Mouse (Mus musculus): Measurements from ENCODE around the gene Mlkl.
"Not testable (repeated sequence)": the region's sequence is repeated elsewhere in the genome, so short reads cannot be mapped to it uniquely, and the experiment has no call there.

Mlkl gene

DNA sequence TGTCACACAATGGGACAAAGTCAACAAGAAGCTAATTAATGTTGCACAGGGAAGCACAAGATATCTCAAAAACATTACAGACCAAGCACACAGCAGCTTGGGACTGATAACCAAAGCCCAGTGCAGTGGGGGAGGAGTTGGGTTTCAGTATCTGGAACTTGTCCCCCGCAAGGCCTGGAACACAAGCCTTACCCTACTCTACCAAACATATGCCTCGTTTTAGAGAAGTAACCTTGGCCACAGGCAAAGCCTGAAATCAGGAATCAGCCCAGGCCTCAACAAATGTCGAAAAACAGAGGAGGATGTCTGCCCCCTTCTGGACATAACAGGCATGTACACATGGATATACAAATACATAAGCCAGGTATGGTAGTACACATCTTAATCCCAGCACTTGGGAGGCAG lies 25.2 kb downstream of the Mlkl start:
- DNase-seq (ENCODE audit: low spot score) = no peak

DNA sequence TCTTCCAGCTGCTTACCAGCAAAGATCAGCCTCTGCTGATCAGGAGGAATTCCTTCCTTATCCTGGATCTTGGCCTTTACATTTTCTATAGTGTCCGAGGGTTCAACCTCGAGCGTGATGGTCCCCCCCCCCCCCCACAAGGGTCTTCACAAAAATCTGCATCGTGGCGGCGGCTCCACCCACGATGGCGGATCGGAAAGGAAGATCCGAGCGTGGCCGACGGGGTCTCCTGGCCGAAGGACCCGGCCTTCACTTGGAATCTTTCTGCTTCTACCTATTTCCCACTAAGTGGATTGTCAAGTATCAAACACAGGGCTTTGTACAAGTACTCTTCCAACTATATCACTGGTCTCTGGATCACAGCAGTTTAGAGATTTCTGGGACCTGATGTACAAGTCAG lies 28.0 kb downstream of the Mlkl start:
- DNase-seq (ENCODE audit: low spot score) = not testable (repeated sequence)

DNA sequence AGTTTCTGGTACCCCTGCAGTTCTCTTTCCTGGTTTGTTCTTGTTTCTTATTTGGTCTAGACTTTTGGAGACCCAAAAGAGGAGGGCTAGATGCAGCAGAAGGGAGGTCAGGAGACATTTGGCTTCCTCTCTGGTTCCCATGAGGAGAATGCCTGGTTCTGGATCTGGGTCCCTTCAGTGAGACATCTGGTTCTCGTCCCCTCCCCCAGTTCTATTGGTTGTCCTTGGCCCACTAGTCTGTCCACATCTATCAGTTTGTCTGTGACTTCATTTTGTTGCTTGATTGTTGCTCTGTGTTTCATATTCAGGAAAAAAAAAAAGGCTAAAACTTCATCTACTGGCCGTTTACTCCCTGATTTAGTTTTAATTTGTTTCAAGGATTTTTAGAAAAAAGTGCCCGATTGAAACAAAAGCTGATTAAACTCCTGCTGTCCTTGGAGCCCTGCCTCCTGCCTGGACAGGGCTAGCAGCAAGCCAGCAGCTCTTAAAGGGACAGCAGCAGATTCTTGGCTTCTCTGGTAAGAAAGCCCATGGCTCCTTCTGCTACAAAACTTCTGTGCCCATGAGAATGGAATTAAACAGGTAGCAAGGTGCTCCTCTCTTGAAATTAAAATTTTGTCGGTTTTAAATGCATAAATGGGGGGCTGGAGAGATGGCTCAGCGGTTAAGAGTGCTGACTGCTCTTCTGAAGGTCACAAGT lies 32.8 kb downstream of the Mlkl start:
- DNase-seq (ENCODE audit: low spot score) = peak; percentile 74

DNA sequence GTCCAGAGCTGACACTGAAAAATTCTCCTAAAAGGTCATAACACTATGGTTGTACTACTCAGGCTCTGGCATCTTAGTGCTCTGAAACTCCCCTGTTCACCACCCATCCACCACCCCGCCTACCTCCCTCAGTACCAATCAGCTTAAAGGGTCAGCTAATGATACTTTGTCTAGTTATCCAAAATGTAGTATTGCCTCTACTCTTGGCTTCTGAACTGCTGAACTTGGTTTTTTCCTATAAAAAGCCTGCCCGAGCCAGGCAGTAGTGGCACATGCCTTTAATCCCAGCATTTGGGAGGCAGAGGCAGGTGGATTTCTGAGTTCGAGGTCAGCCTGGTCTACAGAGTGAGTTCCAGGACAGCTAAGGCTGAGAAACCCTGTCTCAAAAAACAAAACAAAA lies 33.6 kb downstream of the Mlkl start:
- no peak for DNase-seq (ENCODE audit: low spot score)

DNA sequence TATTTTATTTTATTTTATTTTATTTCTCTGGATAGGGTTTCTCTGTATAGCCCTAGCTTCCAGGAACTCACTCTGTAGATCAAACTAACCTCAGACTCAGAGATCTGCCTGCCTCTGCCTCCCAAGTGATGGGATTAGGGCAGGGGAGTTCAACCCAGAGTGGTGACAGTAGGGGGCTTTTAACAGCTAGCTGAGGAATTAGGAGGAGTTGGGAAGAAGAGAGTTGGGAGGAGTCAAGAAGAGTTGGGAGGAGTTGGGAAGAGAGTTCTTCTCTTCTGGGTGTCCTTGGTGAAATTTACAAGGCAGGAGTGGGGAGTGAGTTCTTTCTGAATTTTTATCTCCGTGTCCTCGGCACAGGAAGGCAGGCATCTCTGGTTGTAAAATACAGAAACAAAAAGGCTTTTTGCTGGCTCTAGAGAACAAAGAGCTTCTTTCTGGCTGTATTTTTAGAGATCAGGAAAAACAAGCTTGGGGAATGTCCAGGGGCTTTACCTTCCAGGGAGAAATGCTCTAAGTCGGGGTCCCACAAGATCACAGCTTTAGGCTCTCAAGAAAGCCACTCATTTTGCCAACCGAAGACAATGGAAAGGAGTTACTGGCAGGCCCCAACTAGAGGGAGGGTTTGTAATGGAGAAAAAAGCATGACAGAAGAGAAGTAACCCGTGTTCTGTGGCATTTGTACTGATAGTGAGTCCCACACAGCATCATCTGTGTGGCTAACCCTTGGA lies 34.7 kb downstream of the Mlkl start:
- not testable (repeated sequence) for DNase-seq (ENCODE audit: low spot score)

DNA sequence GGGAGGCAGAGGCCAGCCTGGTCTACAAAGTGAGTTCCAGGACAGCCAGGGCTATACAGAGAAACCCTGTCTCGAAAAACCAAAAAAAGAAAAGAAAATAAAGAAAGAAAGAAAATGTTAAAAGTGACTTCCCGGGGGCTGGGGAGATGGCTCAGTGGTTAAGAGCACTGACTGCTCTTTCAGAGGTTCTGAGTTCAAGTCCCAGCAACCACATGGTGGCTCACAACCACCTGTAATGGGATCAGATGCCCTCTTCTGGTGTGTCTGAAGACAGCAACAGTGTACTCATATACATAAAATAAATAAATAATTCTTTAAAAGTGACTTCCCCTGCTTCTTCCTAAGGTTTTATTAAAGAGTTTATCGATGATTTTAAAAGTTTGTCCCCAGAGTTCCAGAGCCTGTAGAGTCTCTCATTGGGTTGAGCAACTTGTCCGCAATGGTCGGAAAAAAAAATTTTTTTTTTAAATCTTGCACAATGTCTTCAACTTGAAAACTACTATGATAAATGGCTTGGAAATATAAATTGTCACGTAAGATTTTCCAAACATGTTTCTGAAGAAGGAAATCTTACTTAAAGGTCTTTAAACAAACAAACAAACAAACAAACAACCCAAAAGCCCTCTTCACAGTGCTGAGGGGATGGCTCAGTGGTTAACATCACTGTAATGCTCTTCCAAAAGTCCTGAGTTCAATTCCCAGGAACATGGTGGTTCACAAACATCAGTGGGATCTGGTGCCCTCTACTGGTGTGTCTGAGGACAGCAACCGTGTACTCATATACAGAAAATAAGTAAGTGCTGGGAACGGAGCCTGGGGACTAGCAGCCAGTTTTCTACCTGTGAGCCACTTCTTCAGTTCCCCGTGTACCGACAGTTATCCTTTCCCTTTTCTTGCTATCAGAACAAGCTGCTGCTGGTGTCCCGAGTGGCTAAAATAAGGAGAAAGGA lies 37.1 kb downstream of the Mlkl start:
- no peak for DNase-seq (ENCODE audit: low spot score)

DNA sequence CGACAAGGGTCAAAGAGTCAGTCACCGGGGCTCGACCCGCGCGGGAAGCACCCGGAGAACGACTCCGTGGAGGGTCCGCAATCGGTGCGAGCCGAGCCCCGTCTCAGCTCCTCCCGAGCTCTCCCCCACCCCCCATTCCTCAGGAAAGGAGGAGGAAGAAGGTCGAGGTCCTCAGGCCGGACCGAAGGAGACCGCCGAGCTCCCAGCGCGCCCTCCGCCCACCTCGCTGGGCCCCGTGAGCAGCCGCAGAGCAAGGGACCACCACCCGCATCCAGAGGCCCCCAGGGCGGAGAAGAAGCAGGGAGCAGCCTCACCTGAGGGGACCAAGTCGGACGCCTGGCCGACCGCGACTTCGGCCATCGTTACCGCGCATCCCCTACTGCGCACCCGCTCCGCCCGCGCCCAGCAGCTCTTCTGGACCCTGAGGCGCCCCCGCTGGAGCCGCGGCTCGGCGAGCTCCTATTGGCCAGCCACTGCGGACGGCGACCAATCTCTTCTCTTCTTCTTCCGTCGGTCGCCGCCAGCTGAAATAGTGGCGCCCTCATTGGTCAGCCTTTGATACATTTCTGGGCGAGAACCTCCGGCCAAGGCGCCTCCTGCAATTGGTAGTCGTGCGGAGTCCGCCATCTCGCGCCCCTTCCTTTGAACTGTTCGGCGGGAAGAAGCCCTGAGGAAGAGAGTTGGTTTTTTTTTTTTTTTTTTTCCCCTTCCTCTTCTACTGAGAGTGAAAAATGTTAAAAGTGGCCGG lies 38.0 kb downstream of the Mlkl start, which contains the start of gene Rfwd3:
Rfwd3 (minus strand) TSS at position 402 of the 748 bp plus-strand sequence.
- peak; percentile 97 for DNase-seq (ENCODE audit: low spot score)

DNA sequence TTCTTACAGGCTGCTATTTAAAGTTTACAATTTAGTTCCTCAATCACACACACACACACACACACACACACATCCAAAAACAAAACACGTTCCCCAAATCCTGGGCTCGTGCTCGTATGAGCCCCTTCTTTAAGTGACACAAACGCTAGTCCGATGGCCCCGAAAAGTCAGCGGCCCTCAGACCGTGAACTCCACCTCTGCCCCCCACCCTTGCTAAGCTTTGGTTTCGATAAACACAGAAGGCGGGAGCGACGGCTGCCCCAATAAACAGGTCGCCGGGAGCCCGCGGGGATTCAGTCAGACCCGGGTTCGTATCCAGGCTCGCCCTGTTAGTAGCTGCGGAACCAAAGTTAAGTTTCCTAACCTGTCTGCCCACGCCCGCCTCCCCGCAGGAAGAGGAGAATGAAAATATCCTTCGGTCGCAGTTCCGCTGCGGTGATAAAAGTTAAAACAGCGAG lies 38.6 kb downstream of the Mlkl start:
- DNase-seq (ENCODE audit: low spot score) = peak; percentile 18

DNA sequence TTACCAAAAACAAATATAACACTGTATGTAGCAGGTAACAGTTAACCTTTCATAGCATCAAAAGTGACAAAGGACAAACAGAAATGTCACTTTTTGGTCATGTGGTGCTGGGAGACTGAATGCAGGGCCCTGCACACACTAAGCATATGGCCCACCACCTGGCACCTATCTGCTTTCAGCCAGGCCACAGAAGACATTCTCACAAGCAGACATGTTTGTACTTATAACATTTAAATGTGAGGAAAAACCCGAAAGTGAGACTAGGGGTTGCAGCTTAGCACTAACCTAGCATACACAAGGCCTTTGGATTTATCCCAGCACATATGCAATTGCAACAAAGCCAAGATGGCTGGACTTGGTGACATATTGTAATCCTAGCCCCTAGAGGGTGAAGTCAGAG lies 40.0 kb downstream of the Mlkl start:
- DNase-seq (ENCODE audit: low spot score) = no peak

DNA sequence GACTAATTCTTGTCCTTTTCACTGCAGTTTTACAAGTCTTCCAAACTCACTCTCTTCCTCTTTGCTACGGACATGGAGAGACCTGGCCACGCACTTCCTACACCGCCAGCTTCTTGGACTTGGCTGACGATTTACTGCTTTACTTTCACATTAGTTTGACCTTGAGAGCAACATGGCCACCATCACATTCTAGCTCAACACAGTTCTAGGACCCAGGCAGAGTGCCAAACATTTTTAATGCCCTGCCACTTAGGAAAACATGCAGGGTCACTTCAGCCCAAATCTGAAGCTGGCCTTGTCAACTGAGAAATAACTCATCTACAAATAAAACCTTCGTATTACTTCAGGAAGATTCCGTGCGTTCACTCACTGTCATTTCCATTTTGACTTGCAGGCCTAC lies 46.2 kb downstream of the Mlkl start:
- peak; percentile 67 for DNase-seq (ENCODE audit: low spot score)

DNA sequence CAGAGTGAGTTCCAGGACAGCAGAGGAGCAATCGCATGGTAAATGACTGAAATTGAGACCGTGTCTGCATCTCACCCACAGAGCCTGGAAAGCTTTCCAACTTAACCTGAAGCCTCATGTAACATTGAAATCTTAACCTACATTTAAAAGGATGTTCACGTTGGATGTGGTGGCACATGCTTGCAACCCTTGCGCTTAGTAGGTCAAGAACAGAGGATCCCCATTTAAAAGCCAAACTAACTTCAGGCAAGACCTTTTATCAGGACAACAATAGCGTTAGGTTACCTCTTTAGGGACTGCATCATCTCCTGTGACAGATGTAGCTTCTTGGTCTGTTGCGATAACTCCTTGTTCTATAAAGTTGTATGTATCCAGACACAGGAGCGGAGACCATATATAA lies 47.4 kb downstream of the Mlkl start:
- no peak for DNase-seq (ENCODE audit: low spot score)

DNA sequence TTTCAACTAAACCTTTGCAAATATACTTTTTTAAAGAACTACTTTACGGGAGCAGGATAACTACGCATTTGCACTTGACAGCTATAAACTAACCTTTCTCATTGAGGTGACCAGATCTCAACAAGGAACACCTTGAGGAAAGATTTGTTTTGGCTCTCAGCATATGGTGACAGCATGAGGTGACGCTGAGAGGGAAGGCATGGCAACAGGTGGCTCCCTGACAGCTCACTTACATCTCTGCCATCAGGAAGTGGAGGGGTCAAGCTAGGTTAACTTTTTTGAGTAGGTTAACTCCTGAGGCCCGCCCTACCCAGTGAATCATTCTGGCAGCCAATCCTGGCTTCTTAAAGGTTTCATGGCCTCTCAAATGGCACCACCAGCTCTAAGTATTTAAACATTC lies 52.4 kb downstream of the Mlkl start:
- DNase-seq (ENCODE audit: low spot score) = no peak

DNA sequence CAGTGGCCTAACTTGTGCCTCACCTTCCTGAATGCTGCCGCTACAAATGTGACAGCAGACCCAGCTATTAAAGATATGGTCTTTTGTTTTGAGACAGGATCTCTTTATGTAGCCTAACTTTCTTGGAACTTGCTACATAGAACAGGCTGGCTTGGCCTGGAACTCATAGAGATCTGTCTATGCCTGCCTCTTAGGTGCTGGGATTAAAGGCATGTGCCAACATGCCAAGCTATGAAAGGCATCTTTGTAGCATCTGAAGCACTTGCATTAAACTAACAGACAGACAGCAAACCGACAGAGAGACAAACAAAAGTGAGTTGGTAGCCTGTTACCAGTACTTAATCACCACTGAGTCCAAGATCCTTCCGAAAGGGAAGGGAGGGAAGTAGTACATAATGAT lies 55.9 kb downstream of the Mlkl start:
- no peak for DNase-seq (ENCODE audit: low spot score)

DNA sequence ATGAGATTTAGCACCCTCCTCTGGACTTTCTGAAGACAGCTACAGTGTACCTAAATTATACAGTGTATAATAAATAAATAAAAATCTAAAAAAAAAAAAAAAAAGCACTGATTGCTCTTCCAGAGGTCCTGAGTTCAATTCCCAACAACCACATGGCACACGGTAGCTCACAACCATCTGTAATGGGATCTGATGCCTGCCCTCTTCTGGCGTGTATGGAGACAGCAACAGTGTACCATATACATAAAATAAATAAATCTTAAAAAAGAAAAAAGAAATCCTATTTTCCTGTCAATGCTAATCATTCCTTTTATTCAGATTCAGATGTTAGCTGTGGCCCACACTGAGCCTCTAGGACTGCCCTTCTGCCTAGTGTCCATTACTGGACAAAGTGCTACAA lies 69.7 kb downstream of the Mlkl start:
- DNase-seq (ENCODE audit: low spot score) = no peak

DNA sequence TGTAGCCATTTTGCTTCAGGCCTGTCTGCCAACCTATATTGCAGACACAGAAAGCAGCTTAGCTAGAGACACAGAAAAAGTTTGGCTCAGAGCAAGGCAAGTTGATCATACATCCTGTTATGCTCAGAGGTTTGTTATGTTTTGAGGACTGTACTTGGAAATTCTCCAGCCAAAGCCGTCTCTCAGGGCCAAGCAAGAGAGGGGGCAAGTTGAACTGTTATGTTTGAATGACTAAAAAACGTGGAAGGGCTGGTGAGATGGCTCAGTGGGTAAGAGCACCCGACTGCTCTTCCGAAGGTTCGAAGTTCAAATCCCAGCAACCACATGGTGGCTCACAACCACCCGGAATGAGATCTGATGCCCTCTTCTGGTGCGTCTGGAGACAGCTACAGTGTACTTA lies 71.8 kb downstream of the Mlkl start:
- DNase-seq (ENCODE audit: low spot score) = not testable (repeated sequence)

DNA sequence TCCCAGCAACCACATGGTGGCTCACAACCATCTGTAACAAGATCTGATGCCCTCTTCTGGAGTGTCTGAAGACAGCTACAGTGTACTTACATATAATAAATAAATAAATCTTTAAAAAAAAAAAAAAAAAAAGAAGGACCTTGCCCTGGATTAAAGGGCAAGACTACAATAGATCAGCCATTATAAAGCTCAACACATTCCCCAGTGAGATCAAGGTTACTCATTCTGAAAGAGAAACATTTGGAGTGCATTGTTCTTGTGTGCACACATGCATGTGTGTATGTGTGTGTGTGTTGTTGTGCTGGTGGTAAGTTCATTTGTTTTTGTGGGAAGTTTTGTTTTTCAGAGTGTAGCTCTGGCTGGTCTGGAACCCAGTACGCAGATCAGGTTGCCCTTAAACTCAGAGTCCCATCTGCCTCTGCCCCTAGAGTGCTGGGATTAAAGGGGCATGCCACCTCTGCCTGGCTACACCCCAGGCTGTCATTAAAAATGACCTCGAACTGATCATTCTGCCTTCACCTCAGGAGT lies 73.2 kb downstream of the Mlkl start:
- no peak for DNase-seq (ENCODE audit: low spot score)

DNA sequence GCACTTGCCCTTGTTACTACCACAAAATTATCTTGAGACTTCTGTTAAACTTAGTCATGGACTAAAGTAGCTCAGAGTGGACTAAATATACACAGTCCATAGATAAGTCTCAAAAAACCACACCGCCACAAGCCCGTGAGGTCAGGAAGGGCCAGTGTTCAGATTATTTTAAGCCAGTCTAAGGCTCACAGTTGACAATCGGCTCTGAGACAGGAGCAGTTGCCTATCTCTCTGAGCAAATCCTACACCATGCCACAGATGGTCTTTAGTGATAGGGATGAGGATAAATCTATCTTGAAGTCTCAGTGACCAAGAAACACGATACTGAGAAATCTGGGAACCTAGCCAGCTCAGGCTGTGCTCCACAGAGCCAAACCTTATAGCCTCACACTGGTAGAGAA lies 76.0 kb downstream of the Mlkl start:
- peak; percentile 8 for DNase-seq (ENCODE audit: low spot score)

All from ovary, adult 18-20 months (tissue).